ENCODE assay signal across 15 mouse cellular contexts in the genomic region with DNA sequence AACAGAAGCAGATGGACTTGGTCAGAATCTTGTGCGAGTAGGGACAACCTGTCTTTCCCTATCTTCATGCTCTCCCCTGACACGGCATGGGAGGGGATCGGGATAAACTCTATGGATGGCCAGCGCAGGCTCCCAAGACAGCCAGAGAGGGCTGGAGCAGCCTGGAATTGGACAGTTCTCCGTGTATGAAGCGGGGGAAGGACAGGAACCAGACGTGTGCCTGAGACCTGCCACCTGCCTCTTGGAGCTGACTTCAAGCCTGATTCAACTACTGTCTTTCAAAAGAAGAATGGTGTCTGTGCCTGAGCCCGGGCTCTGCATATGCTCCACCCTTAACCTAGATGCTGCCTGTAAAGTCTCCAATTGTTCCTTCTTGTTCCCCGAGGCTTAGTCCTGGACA. TPM values are rescaled to one million over a fixed set of nuclear protein-coding genes. Genes with fewer than 3 reads are reported as not detected.
DNase-seq lines count a peak whose midpoint lies in the region; ATAC-seq and TF ChIP-seq lines count a peak whose summit lies in the region.
"Had no signal": no experiment of that assay in that cellular context is flagged by ENCODE, and none has a peak within 500 bp of the region (broad histone marks: within the 10 kb centered on the region; RNA-seq: fewer than 3 reads in every experiment).

No protein-coding gene starts in this region.

- no peak overlapping the region for H3K27ac ChIP-seq in heart, embryonic 12.5 days (ENCODE audit: poor library complexity, severe bottlenecking)
- H3K27ac ChIP-seq in layer of hippocampus, adult 2 months: peak overlapping the region; percentile 43; the same call in 1 of the 2 replicates
- H3K27ac ChIP-seq: left cerebral cortex, adult 2 months; liver, embryonic 14.5 days had no signal

- no peak for ATAC-seq in heart, embryonic 12.5 days (ENCODE audit: insufficient number of reproducible peaks, low FRiP score)

- H3K9me3 ChIP-seq in heart, embryonic 12.5 days (replicated peaks): no peaks in the 10 kb centered on the region
- H3K9me3 ChIP-seq: G1E had no signal

- H3K4me1 ChIP-seq in heart, embryonic 12.5 days (replicated peaks): peaks cover 38% of the 10 kb centered on the region

- H3K36me3 ChIP-seq in heart, embryonic 12.5 days: no peaks in the 10 kb centered on the region
- H3K36me3 ChIP-seq: G1E had no signal

- H3K27me3 ChIP-seq in heart, embryonic 12.5 days (replicated peaks): 0 out of 2 replicates have a peak, but pooled peaks cover 4% of the 10 kb centered on the region

- no peak for DNase-seq in heart, adult 8-10 months (ENCODE audit: low spot score)
- no peak for DNase-seq in layer of hippocampus, adult 2 months (ENCODE audit: low spot score in 2 of 2)
- no peak for DNase-seq in layer of hippocampus, adult 9-11 months
- DNase-seq in fat pad, adult 2 months (ENCODE audit: extremely low read depth, low read depth, low spot score): peak; percentile 30
- DNase-seq in lung, postnatal 36 days: peak; percentile 44
- DNase-seq in gastrocnemius, postnatal 4 days (ENCODE audit: low spot score in 2 of 2): no peak
- no peak for DNase-seq in frontal cortex, postnatal 25 days (ENCODE audit: low spot score in 2 of 2)
- DNase-seq: B cell, adult 2 months; cerebellum, postnatal 10 days; kidney, postnatal 10 days; thymus, postnatal 14 days had no signal

- WGBS in heart, embryonic 12.5 days: 39% methylated on average over 9 of the region's 9 CpGs

- H3K9ac ChIP-seq in heart, embryonic 12.5 days: no peak overlapping the region
- H3K9ac ChIP-seq: liver, embryonic 14.5 days had no signal

- peak overlapping the region; percentile 9 for H3K4me2 ChIP-seq in heart, embryonic 12.5 days

- no peak for TF ChIP-seq CTCF in layer of hippocampus, adult 2 months (conservative IDR thresholded peaks at IDR 0.05)

- no peak overlapping the region for H3K4me3 ChIP-seq in heart, embryonic 12.5 days
- H3K4me3 ChIP-seq in layer of hippocampus, adult 2 months: no peak overlapping the region
- H3K4me3 ChIP-seq: left cerebral cortex, adult 2 months had no signal

RNA-seq across cellular contexts. Expression of a gene that starts 4.2 kb away (rescaled TPM):
- 26.8 and 27.1 TPM in 2 replicates for polyA plus RNA-seq in heart, embryonic 12.5 days (2016; fragmentation: Nextera tagmentation; extraction: Ambion mirVana)
- total RNA-seq in heart, adult 8-10 months (2022): 10 to 100 TPM; 12.2 to 18.5 (median 14.2) TPM
- total RNA-seq in layer of hippocampus, adult 2 months (2021): 100 to 1,000 TPM; 104 to 106 TPM
- 10 to 100 TPM; 31.7 to 38.2 TPM for total RNA-seq in gastrocnemius, postnatal 4 days (2021)

RNA-seq across cellular contexts. Expression of a gene that starts 30.7 kb away (rescaled TPM):
- polyA plus RNA-seq in heart, embryonic 12.5 days (2016; fragmentation: Nextera tagmentation; extraction: Ambion mirVana): 1.1 and 1.2 TPM in 2 replicates
- under 1 TPM; 0.28 to 0.80 (median 0.54) TPM for total RNA-seq in heart, adult 8-10 months (2022)
- 1 to 10 TPM; 1.1 TPM for total RNA-seq in layer of hippocampus, adult 2 months (2021)
- 1 to 10 TPM; 1.6 to 2.4 TPM for total RNA-seq in gastrocnemius, postnatal 4 days (2021)
- polyA plus RNA-seq: G1E had no signal

RNA-seq across cellular contexts. Expression of a gene that starts 34.9 kb away (rescaled TPM):
- polyA plus RNA-seq in heart, embryonic 12.5 days (2016; fragmentation: Nextera tagmentation; extraction: Ambion mirVana): 3.3 and 4.9 TPM in 2 replicates
- total RNA-seq in heart, adult 8-10 months (2022): 1 to 10 TPM; 2.5 to 4.0 (median 3.6) TPM
- total RNA-seq in layer of hippocampus, adult 2 months (2021): 1 to 10 TPM; 2.4 to 2.6 TPM
- 1 to 10 TPM; 4.7 to 4.8 TPM for total RNA-seq in gastrocnemius, postnatal 4 days (2021)

RNA-seq across cellular contexts. Expression of a gene that starts 59.8 kb away (rescaled TPM):
- 1.1 and 1.4 TPM in 2 replicates for polyA plus RNA-seq in heart, embryonic 12.5 days (2016; fragmentation: Nextera tagmentation; extraction: Ambion mirVana)
- total RNA-seq in heart, adult 8-10 months (2022): 10 to 100 TPM; 32.4 to 33.8 (median 33.1) TPM
- 10 to 100 TPM; 22.1 to 23.0 TPM for total RNA-seq in layer of hippocampus, adult 2 months (2021)
- 10 to 100 TPM; 34.3 to 37.6 TPM for total RNA-seq in gastrocnemius, postnatal 4 days (2021)

Comparison
In these comparisons a context has a peak if more than half of its experiments do, and no peak if none do; other contexts are left out.
1. DNase-seq: peak in fat pad, adult 2 months (single experiment) and lung, postnatal 36 days (single experiment); none in heart, adult 8-10 months (single experiment), layer of hippocampus, adult 2 months (0 of 2), layer of hippocampus, adult 9-11 months (single experiment), gastrocnemius, postnatal 4 days (0 of 2) and frontal cortex, postnatal 25 days (0 of 2).